Mouse (Mus musculus) small intestine, adult 2 months (tissue): ENCODE results near the gene Ctnnd2.

Experiments used
- CTCF ChIP-seq: fragments of 200-500 bp; IDR thresholded peaks from 2 replicates; pipeline ENCODE4 v1.5.1; 2012; ENCODE audit warnings: low read depth, mild to moderate bottlenecking, control low read depth, inconsistent platforms, low read length, moderate library complexity, mixed read lengths; ENCODE audit not compliant: insufficient replicate concordance, insufficient read length; ENCODE audit errors: extremely low read depth
- POLR2A ChIP-seq: fragments of 200-500 bp; IDR thresholded peaks from 2 replicates; pipeline ENCODE4 v1.6.1; 2012; ENCODE audit warnings: low read depth, mild to moderate bottlenecking, control low read depth, inconsistent platforms, low read length, moderate library complexity

- TF ChIP-seq POLR2A: no peak
- TF ChIP-seq CTCF: no peak
Measured at GRCm38 (mm10) chr15:30235210-30236034, 63.0 kb downstream of the Ctnnd2 start.
